Mouse (Mus musculus) heart, embryonic 15.5 days (tissue): ENCODE results near the gene Krtap13-1. TPM values are rescaled to one million over a fixed set of nuclear protein-coding genes. Genes with fewer than 3 reads are reported as not detected.

ENCODE experiments used
- ATAC-seq: fragments of 200-750 bp; cut with Nextera tagmentation; replicated peaks from 2 replicates; pipeline ENCODE4 v1.8.0; 2017; ENCODE audit warnings: low read depth, moderate TSS enrichment; ENCODE audit not compliant: insufficient number of reproducible peaks, insufficient read depth, low FRiP score
- H3K27ac ChIP-seq: fragments of 300-500 bp; sonication (generic); 2 replicates; pipeline ENCODE4 v1.5.1; 2015; ENCODE audit warnings: mild to moderate bottlenecking, inconsistent platforms
- H3K27me3 ChIP-seq: fragments of 300-500 bp; sonication (generic); 2 replicates; pipeline ENCODE4 v1.6.1; 2015; ENCODE audit warnings: inconsistent platforms
- H3K36me3 ChIP-seq: fragments of 300-500 bp; sonication (generic); 2 replicates; pipeline ENCODE4 v1.6.1; 2015; ENCODE audit warnings: mild to moderate bottlenecking, inconsistent platforms
- H3K4me1 ChIP-seq: fragments of 300-500 bp; sonication (generic); replicated peaks from 2 replicates; pipeline ENCODE4 v1.6.1; 2015; ENCODE audit warnings: inconsistent platforms
- H3K4me2 ChIP-seq: fragments of 300-500 bp; sonication (generic); 2 replicates; pipeline ENCODE4 v1.6.1; 2015; ENCODE audit warnings: inconsistent platforms, mild to moderate bottlenecking, moderate library complexity
- H3K4me3 ChIP-seq: fragments of 300-500 bp; sonication (generic); 2 replicates; pipeline ENCODE4 v1.5.1; 2015; ENCODE audit warnings: mild to moderate bottlenecking, inconsistent platforms
- H3K9ac ChIP-seq: fragments of 300-500 bp; sonication (generic); 2 replicates; pipeline ENCODE4 v1.6.1; 2015; ENCODE audit warnings: mild to moderate bottlenecking, inconsistent platforms
- H3K9me3 ChIP-seq: fragments of 300-500 bp; sonication (generic); replicated peaks from 2 replicates; pipeline ENCODE4 v1.6.1; 2016; ENCODE audit warnings: inconsistent platforms
- WGBS: fragments of 180-500 bp; shearing (Covaris S2); methylation state at CpG from one replicate; pipeline ENCODE4 v1.1.7; 2015; ENCODE audit warnings: mixed read lengths; 5-methylcytosine and 5-hydroxymethylcytosine counted together
- polyA plus RNA-seq: library from polyadenylated mRNA; unstranded; fragments of >200 nt; fragmentation: Nextera tagmentation; extraction: Ambion mirVana; gene quantifications from 2 replicates; pipeline ENCODE4 v1.2.1, GENCODE M21; 2015

Gene Krtap13-1
- polyA plus RNA-seq: not detected in 2 replicates

DNA sequence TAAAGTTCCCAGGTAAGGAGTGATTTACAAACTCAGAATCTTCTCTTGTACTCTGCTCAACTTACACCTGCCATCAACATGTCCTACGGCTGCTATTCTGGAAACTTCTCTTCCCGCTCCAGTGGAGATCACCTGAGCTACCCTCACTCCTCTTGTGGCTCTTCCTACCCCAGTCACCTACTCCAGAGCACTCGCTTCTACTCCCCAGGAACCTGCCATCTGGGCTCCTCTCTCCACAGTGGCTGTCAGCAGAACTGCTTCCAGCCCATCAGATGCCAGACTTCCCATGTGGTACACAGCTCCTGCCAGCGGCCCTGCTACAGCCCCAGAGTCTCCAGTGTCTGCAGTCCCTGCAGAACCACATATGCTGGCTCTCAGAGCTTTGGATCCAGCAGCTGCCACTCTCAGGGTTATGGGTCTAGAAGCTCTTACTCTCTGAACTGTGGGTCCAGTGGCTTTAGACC, at the start of gene Krtap13-1:
Gene Krtap13-1, plus strand, starts transcription at position 51 of the 464 bp plus-strand sequence.
- Histone ChIP-seq H3K9me3 (no peaks in the 10 kb centered on the region), H3K27ac (no peak within 1 kb of the TSS), H3K36me3 (no peaks in the 10 kb centered on the region), H3K4me3 (no peak within 1 kb of the TSS), H3K27me3 (no peaks in the 10 kb centered on the region), H3K9ac (no peak within 1 kb of the TSS), H3K4me2 (no peak within 1 kb of the TSS), H3K4me1 (no peaks in the 10 kb centered on the region)
- ATAC-seq: no peak; the same call in 1 of the 2 replicates
- 69% methylated on average over 4 of the region's 4 CpGs for WGBS

- Histone ChIP-seq H3K36me3 (no peaks in the 10 kb centered on the region), H3K9me3 (no peaks in the 10 kb centered on the region), H3K4me1 (no peaks in the 10 kb centered on the region), H3K9ac (no peak overlapping the region), H3K4me2 (no peak overlapping the region), H3K27me3 (no peaks in the 10 kb centered on the region), H3K27ac (no peak overlapping the region), H3K4me3 (no peak overlapping the region)
- no peak for ATAC-seq
- WGBS: 79% methylated on average over 6 of the region's 6 CpGs
Observed at GRCm38 (mm10) chr16:88679099-88679498, 49.6 kb upstream of the Krtap13-1 start.

DNA sequence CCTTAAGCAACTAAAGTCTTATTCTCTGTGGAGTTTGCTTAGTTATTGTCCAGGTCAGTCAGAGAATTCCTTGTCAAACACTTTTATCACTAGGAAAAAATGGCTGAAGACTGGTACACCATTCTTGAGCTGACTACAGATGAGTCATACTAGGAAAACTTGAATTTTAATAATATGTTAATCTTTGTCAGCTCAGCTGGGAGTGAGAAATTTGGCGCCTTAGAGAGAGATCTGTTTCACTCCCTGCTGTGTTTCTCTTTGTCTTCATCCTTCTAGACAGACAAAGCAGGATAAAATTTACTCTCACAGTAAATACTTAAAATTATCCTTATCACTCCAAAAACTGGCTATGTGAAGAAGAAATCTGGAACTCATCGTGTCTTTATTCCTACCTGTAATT, 47.4 kb upstream of the Krtap13-1 start:
- Histone ChIP-seq H3K4me1 (no peaks in the 10 kb centered on the region), H3K9me3 (no peaks in the 10 kb centered on the region), H3K4me3 (no peak overlapping the region), H3K4me2 (no peak overlapping the region), H3K27me3 (no peaks in the 10 kb centered on the region), H3K36me3 (no peaks in the 10 kb centered on the region), H3K27ac (no peak overlapping the region), H3K9ac (no peak overlapping the region)
- 48% methylated on average over 2 of the region's 2 CpGs for WGBS
- ATAC-seq: no peak

DNA sequence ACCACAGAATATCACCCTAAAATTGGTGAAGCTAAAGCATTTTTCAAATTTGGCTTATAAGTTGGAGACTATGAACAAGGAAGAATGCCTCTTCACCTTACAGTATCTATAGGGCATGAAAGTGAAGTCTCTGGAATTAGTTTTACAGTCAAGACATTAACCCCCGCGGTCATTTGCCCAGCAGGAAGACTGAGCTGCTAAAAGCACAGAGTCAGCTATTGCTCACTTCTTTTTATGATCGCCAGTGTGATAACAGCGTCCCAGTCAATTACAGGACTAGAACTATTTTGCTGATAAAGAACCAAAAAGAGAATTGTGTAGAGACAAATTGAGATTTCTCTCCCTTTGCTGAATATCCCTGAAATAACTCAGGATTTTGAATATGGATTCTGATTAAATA, 32.4 kb upstream of the Krtap13-1 start:
- Histone ChIP-seq H3K4me1 (no peaks in the 10 kb centered on the region), H3K27ac (no peak overlapping the region), H3K4me2 (no peak overlapping the region), H3K9me3 (no peaks in the 10 kb centered on the region), H3K36me3 (no peaks in the 10 kb centered on the region), H3K4me3 (no peak overlapping the region), H3K9ac (no peak overlapping the region), H3K27me3 (no peaks in the 10 kb centered on the region)
- 75% methylated on average over 4 of the region's 4 CpGs for WGBS
- no peak for ATAC-seq

DNA sequence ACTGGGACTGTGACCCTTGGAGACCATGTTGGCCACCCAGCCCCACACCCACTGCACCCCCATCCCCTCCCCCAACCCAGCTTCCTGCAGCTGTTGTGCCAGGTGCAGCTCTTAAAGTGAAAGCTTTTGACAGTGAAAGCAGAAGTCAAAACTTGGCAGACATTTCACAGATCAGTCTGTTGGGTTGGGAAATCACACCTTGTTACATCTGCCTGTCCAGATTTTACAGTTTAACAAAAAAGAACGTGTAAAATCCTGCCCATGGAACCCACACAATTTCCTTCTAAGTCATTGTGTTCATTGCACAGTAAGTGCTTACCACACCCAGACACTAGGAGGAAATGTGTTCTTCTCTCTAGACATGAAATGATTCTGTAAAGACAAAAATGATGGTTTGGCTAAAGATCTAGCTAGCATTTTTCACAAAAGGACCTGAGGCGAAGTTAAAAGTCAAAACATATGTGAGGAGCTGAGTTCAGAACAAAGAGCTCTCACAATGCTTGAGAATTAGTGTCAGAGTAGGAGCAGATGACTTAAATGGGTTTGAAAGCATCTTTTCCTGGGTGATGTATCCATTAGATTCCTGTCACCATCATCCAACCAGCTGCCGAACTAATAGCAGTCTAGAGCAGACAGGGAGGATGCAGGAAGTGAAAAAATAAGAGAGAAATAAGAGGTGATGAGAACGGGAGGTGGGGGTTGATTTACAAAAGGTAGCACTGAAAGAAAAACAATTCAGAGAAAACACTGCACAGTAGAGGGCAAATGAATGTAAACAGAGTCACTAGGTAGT, 27.4 kb upstream of the Krtap13-1 start:
- 44% methylated on average over 4 of the region's 4 CpGs for WGBS

DNA sequence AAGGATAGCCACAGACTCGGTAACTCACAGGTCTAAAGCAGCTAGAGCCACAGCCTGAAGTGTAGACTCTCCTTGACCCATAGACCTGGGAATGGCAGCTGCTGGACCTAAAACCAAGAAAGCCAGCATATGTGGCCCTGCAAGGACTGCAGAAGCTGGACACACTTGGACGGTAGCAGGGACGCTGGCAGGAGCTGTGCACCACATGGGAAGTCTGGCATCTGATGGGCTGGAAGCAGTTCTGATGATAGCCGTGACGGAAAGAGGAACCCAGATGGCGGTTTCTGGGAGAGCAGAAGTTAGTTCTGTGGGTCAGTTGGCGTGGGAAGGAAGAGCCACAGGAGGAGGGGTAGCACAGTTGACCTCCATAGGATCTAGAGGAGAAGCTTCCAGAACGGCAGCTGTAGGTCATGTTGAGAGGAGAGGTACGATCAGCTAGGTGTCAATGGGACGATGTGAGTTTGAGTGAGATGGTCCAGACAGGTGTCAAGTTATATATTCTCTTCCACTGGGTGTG, 21.1 kb upstream of the Krtap13-1 start, which contains the start of gene 2310061N02Rik:
Gene 2310061N02Rik, minus strand, starts transcription at position 467 of the 517 bp plus-strand sequence.
- Histone ChIP-seq H3K27me3 (no peaks in the 10 kb centered on the region), H3K4me3 (no peak within 1 kb of the TSS), H3K27ac (no peak within 1 kb of the TSS), H3K36me3 (no peaks in the 10 kb centered on the region), H3K4me1 (no peaks in the 10 kb centered on the region), H3K9ac (no peak within 1 kb of the TSS), H3K4me2 (no peak within 1 kb of the TSS), H3K9me3 (no peaks in the 10 kb centered on the region)
- WGBS: 74% methylated on average over 10 of the region's 10 CpGs
- no peak for ATAC-seq

More for the DNA sequence above, 27.4 kb upstream of the Krtap13-1 start:
- Histone ChIP-seq H3K9ac (no peak overlapping the region), H3K9me3 (no peaks in the 10 kb centered on the region), H3K27me3 (no peaks in the 10 kb centered on the region), H3K27ac (no peak overlapping the region), H3K4me1 (no peaks in the 10 kb centered on the region), H3K4me3 (no peak overlapping the region), H3K4me2 (no peak overlapping the region), H3K36me3 (no peaks in the 10 kb centered on the region)
- no peak for ATAC-seq

GRCm38 (mm10) chr16:88710757-88711156, 17.9 kb upstream of the Krtap13-1 start:
- H3K4me3 ChIP-seq: no peak overlapping the region
- H3K4me1 ChIP-seq: no peaks in the 10 kb centered on the region
- no peak overlapping the region for H3K27ac ChIP-seq
- H3K4me2 ChIP-seq: no peak overlapping the region
- H3K27me3 ChIP-seq: no peaks in the 10 kb centered on the region
- H3K9me3 ChIP-seq: no peaks in the 10 kb centered on the region
- H3K36me3 ChIP-seq: no peaks in the 10 kb centered on the region
- ATAC-seq: no peak
- H3K9ac ChIP-seq: no peak overlapping the region
- 68% methylated on average over 4 of the region's 4 CpGs for WGBS

- no peaks in the 10 kb centered on the region for H3K27me3 ChIP-seq
- no peaks in the 10 kb centered on the region for H3K9me3 ChIP-seq
- no peak overlapping the region for H3K9ac ChIP-seq
- no peak for ATAC-seq
- H3K4me3 ChIP-seq: no peak overlapping the region
- WGBS: 72% methylated on average over 6 of the region's 6 CpGs
- H3K36me3 ChIP-seq: no peaks in the 10 kb centered on the region
- H3K4me1 ChIP-seq: no peaks in the 10 kb centered on the region
- no peak overlapping the region for H3K27ac ChIP-seq
- H3K4me2 ChIP-seq: no peak overlapping the region
Observed at GRCm38 (mm10) chr16:88711245-88711644, 17.4 kb upstream of the Krtap13-1 start.

- Histone ChIP-seq H3K27me3 (no peaks in the 10 kb centered on the region), H3K9ac (no peak overlapping the region), H3K4me1 (no peaks in the 10 kb centered on the region), H3K36me3 (no peaks in the 10 kb centered on the region), H3K9me3 (no peaks in the 10 kb centered on the region), H3K27ac (no peak overlapping the region), H3K4me3 (no peak overlapping the region), H3K4me2 (no peak overlapping the region)
- no peak for ATAC-seq
Observed at GRCm38 (mm10) chr16:88716549-88716948, 12.1 kb upstream of the Krtap13-1 start.

DNA sequence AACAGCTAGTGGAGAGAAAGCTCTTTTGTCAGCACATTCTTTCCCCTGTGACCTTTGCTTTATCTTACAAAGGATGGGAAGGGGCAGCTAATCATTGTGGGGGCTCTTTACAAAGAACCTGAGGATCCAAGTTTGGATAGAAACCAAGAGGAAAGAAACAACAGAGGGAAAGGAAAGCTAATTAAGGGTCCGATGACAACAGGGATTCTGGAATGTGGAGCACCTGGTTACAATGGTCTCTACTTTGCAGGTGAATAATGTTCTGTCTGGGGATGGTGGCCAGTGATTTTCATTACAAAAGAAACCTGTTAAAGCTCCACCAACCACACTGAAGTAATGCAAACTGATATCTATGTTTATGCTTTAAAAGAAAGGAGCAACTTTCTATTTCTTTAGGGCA, 8.6 kb upstream of the Krtap13-1 start:
- Histone ChIP-seq H3K4me3 (no peak overlapping the region), H3K27ac (no peak overlapping the region), H3K4me2 (no peak overlapping the region), H3K27me3 (no peaks in the 10 kb centered on the region), H3K36me3 (no peaks in the 10 kb centered on the region), H3K9ac (no peak overlapping the region), H3K4me1 (no peaks in the 10 kb centered on the region), H3K9me3 (no peaks in the 10 kb centered on the region)
- no peak for ATAC-seq
- WGBS: 50% methylated on average over 1 of the region's 1 CpGs

DNA sequence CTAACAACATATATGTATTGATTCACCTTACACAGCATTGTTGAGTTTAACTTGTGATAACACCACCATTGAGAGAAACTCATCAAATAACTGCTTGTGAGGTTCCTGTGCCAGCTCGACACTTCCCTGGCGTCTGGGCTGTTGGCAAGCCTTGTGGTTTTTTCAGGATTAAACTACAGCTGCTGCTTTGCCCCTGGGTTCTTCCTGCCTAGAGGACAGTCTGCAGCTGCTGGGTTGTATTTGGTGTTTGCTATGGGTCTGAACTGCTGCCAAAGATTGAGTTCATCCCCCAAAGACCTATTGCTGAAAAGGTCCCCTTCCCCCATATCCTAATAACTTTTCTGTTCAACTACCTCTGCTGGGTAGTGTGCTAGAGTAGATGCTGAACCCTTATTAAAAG, 6.7 kb downstream of the Krtap13-1 start:
- WGBS: 46% methylated on average over 2 of the region's 2 CpGs
- H3K4me1 ChIP-seq: no peaks in the 10 kb centered on the region
- H3K4me2 ChIP-seq: no peak overlapping the region
- H3K36me3 ChIP-seq: no peaks in the 10 kb centered on the region
- no peak overlapping the region for H3K27ac ChIP-seq
- no peak overlapping the region for H3K9ac ChIP-seq
- no peaks in the 10 kb centered on the region for H3K9me3 ChIP-seq
- no peak for ATAC-seq
- no peak overlapping the region for H3K4me3 ChIP-seq
- no peaks in the 10 kb centered on the region for H3K27me3 ChIP-seq
